Mouse (Mus musculus) limb, embryonic 11.5 days (tissue): Measurements from ENCODE around the gene Ptpn22. TPM values are rescaled to one million over a fixed set of nuclear protein-coding genes. Genes with fewer than 3 reads are reported as not detected.

ENCODE experiments used
- ATAC-seq: fragments of 200-750 bp; cut with Nextera tagmentation; 2 replicates; pipeline ENCODE4 v1.8.0; 2017; ENCODE audit warnings: low read depth; ENCODE audit not compliant: insufficient number of reproducible peaks, low FRiP score, low TSS enrichment
- DNase-seq: peaks from one replicate; pipeline ENCODE4 v3.0.0-alpha.2; 2015; ENCODE audit warnings: low spot score
- H3K27ac ChIP-seq: fragments of 300-500 bp; sonication (generic); replicated peaks from 2 replicates; pipeline ENCODE4 v1.5.1; 2014; ENCODE audit warnings: low read depth, mild to moderate bottlenecking, low read length
- H3K27me3 ChIP-seq: fragments of 300-500 bp; sonication (generic); 2 replicates; pipeline ENCODE4 v1.6.1; 2014; ENCODE audit warnings: mild to moderate bottlenecking, low read length, mixed read lengths; ENCODE audit not compliant: control insufficient read depth, insufficient read depth
- H3K36me3 ChIP-seq: fragments of 300-500 bp; sonication (generic); 2 replicates; pipeline ENCODE4 v1.6.1; 2014; ENCODE audit warnings: mild to moderate bottlenecking, low read length, moderate library complexity, mixed read lengths; ENCODE audit not compliant: control insufficient read depth, insufficient read depth
- H3K4me1 ChIP-seq: fragments of 300-500 bp; sonication (generic); 2 replicates; pipeline ENCODE4 v1.6.1; 2014; ENCODE audit warnings: low read length, mixed read lengths; ENCODE audit not compliant: control insufficient read depth, insufficient read depth
- H3K4me2 ChIP-seq: fragments of 300-500 bp; sonication (generic); 2 replicates; pipeline ENCODE4 v1.6.1; 2014; ENCODE audit warnings: low read depth, mild to moderate bottlenecking, moderate library complexity; ENCODE audit not compliant: severe bottlenecking
- H3K4me3 ChIP-seq: fragments of 300-500 bp; sonication (generic); 2 replicates; pipeline ENCODE4 v1.5.1; 2014; ENCODE audit warnings: low read depth, low read length
- H3K9ac ChIP-seq: fragments of 300-500 bp; sonication (generic); 2 replicates; pipeline ENCODE4 v1.6.1; 2014; ENCODE audit warnings: mild to moderate bottlenecking, low read length
- H3K9me3 ChIP-seq: fragments of 300-500 bp; sonication (generic); 2 replicates; pipeline ENCODE4 v1.6.1; 2016; ENCODE audit warnings: low read length; ENCODE audit not compliant: control insufficient read depth
- WGBS: fragments of 180-500 bp; shearing (Covaris S2); extraction: QIAGEN DNeasy Blood & Tissue Kit; methylation state at CpG from one replicate; pipeline ENCODE4 v1.1.7; 2014; 5-methylcytosine and 5-hydroxymethylcytosine counted together
- polyA plus RNA-seq: library from polyadenylated mRNA; unstranded; fragments of >200 nt; fragmentation: Nextera tagmentation; extraction: Ambion mirVana; gene quantifications from 2 replicates; pipeline ENCODE4 v1.2.1, GENCODE M21; 2014

Gene Ptpn22
- polyA plus RNA-seq, 1 experiment from 2014 or later = 0.17 TPM

GRCm38 (mm10) chr3:103851481-103851880 is 8.1 kb upstream of the Ptpn22 start:
- Histone ChIP-seq H3K36me3 (no peaks in the 10 kb centered on the region), H3K27me3 (no peaks in the 10 kb centered on the region), H3K27ac (no peak overlapping the region), H3K9ac (no peak overlapping the region), H3K9me3 (no peaks in the 10 kb centered on the region), H3K4me2 (no peak overlapping the region), H3K4me3 (no peak overlapping the region), H3K4me1 (no peaks in the 10 kb centered on the region)
- no peak for DNase-seq
- 83% methylated on average over 6 of the region's 6 CpGs for WGBS
- ATAC-seq = no peak

DNA sequence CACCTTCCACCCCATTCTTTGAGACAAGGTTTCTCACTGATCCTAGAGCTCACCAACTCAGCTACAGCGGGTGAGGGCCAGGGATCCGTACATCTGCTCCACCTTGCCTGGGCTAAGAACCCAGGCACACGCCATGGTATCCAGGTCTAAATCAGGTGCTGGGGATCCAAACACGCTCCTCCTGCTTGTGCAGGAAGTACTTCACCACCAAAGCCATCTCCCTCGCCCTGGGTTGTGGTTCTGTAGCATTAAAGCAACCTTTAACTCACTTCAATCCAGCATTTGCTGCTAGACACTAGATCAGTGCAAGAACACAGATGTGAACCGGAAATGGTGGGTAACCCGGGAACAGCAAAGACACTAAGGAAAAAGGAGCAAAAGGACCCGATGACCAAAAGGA is 7.7 kb upstream of the Ptpn22 start:
- Histone ChIP-seq H3K4me2 (no peak overlapping the region), H3K36me3 (no peaks in the 10 kb centered on the region), H3K27me3 (no peaks in the 10 kb centered on the region), H3K4me3 (no peak overlapping the region), H3K4me1 (no peaks in the 10 kb centered on the region), H3K9ac (no peak overlapping the region), H3K27ac (no peak overlapping the region), H3K9me3 (no peaks in the 10 kb centered on the region)
- 85% methylated on average over 8 of the region's 8 CpGs for WGBS
- DNase-seq (no peak), ATAC-seq (no peak)

DNA sequence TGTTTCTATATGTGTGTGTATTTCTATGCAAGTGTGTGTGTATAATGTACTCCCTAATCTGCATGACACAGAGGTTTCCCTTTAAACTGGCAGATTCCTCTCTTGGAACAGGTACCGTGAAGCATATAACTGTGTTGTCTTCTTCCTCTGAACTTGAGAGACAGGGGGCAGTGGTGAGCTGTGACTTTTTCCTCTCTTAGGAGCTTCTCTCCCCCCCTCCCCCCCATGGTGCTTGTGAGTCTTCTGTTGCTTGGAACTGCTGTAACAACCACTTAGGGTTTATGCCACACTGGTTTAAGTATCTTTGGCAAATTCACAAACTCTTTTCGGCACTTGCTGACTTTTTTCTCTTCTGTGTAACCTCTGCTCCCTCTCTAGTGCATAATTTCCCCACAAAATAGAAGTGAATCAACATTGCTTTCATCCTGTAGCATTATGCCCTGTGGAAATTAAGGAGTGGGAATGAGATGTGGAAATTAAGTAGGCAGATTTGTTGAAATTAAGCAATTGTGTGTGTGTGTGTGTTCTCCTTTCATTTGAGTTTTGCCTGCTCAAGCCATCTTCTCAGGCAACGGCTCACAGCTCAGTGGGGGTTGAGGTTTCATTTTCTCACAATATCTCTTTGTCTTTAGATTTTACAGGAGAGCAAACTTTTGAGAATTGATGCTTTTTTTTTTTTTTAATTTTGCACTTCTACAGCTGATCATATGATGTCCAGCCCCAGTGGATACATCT is 6.9 kb upstream of the Ptpn22 start:
- Histone ChIP-seq H3K4me3 (no peak overlapping the region), H3K4me1 (no peaks in the 10 kb centered on the region), H3K4me2 (no peak overlapping the region), H3K27me3 (no peaks in the 10 kb centered on the region), H3K9me3 (no peaks in the 10 kb centered on the region), H3K36me3 (no peaks in the 10 kb centered on the region), H3K27ac (no peak overlapping the region), H3K9ac (no peak overlapping the region)
- 69% methylated on average over 3 of the region's 3 CpGs for WGBS
- no peak for ATAC-seq
- DNase-seq = peak; percentile 24

DNA sequence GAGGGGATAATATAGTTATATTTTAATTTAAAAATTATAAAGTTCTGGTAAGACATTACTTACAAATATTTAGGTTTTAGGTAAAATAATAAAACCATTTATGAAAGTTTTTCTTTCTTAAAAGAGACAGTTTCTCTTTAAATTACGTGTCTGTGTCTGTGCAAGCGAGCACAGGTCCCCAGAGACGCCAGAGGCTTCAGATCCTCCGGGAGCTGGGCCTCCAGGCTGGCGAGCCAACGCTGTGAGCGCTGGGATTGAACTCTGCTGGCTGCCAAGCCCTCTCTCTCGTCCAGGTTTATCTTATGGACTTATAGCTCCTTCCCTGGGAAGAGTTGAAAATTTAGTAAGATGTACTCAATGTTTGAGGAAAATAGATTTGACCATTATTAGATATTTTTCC is 5.8 kb upstream of the Ptpn22 start:
- no peak for ATAC-seq
- no peak overlapping the region for H3K9ac ChIP-seq

GRCm38 (mm10) chr3:103857036-103857805 is 2.4 kb upstream of the Ptpn22 start:
- ATAC-seq = no peak
- no peaks in the 10 kb centered on the region for H3K36me3 ChIP-seq

More for the DNA sequence above, 5.8 kb upstream of the Ptpn22 start:
- no peaks in the 10 kb centered on the region for H3K9me3 ChIP-seq
- no peak for DNase-seq
- no peak overlapping the region for H3K4me2 ChIP-seq
- no peak overlapping the region for H3K4me3 ChIP-seq
- no peaks in the 10 kb centered on the region for H3K36me3 ChIP-seq
- no peak overlapping the region for H3K27ac ChIP-seq
- 77% methylated on average over 8 of the region's 8 CpGs for WGBS
- no peaks in the 10 kb centered on the region for H3K27me3 ChIP-seq
- no peaks in the 10 kb centered on the region for H3K4me1 ChIP-seq

GRCm38 (mm10) chr3:103857977-103858563 is 1.5 kb upstream of the Ptpn22 start:
- DNase-seq (no peak), ATAC-seq (no peak)
- H3K4me1 ChIP-seq = no peaks in the 10 kb centered on the region
- H3K27me3 ChIP-seq = no peaks in the 10 kb centered on the region
- no peak overlapping the region for H3K4me2 ChIP-seq
- no peak overlapping the region for H3K27ac ChIP-seq
- H3K9ac ChIP-seq = no peak overlapping the region
- no peaks in the 10 kb centered on the region for H3K36me3 ChIP-seq
- WGBS = 95% methylated on average over 6 of the region's 6 CpGs
- H3K9me3 ChIP-seq = no peaks in the 10 kb centered on the region
- no peak overlapping the region for H3K4me3 ChIP-seq

More at GRCm38 (mm10) chr3:103857036-103857805, 2.4 kb upstream of the Ptpn22 start:
- H3K27me3 ChIP-seq = no peaks in the 10 kb centered on the region
- no peak for DNase-seq
- H3K4me2 ChIP-seq = no peak overlapping the region
- no peak overlapping the region for H3K9ac ChIP-seq
- no peak overlapping the region for H3K27ac ChIP-seq
- H3K4me3 ChIP-seq = no peak overlapping the region
- no peaks in the 10 kb centered on the region for H3K4me1 ChIP-seq
- H3K9me3 ChIP-seq = no peaks in the 10 kb centered on the region
- 88% methylated on average over 7 of the region's 7 CpGs for WGBS

- H3K4me1 ChIP-seq = no peaks in the 10 kb centered on the region
- WGBS = 83% methylated on average over 6 of the region's 6 CpGs
- ATAC-seq = no peak
- no peaks in the 10 kb centered on the region for H3K27me3 ChIP-seq
- no peak for DNase-seq
- no peak overlapping the region for H3K9ac ChIP-seq
- H3K27ac ChIP-seq = no peak overlapping the region
- no peaks in the 10 kb centered on the region for H3K36me3 ChIP-seq
- no peaks in the 10 kb centered on the region for H3K9me3 ChIP-seq
- H3K4me3 ChIP-seq = no peak overlapping the region
- H3K4me2 ChIP-seq = no peak overlapping the region
Measured at GRCm38 (mm10) chr3:103859851-103860391, 326 bp downstream of the Ptpn22 start.

GRCm38 (mm10) chr3:103862721-103863220 is 3.2 kb downstream of the Ptpn22 start:
- ATAC-seq = no peak
- no peak overlapping the region for H3K27ac ChIP-seq
- 84% methylated on average over 4 of the region's 4 CpGs for WGBS

More at GRCm38 (mm10) chr3:103862721-103863220, 3.2 kb downstream of the Ptpn22 start:
- no peak for DNase-seq
- no peaks in the 10 kb centered on the region for H3K4me1 ChIP-seq
- no peaks in the 10 kb centered on the region for H3K9me3 ChIP-seq
- no peak overlapping the region for H3K9ac ChIP-seq
- no peaks in the 10 kb centered on the region for H3K27me3 ChIP-seq
- H3K36me3 ChIP-seq = no peaks in the 10 kb centered on the region
- H3K4me2 ChIP-seq = no peak overlapping the region
- H3K4me3 ChIP-seq = no peak overlapping the region
